Mouse (Mus musculus): ENCODE results near the gene Gpr62. TPM values are rescaled to one million over a fixed set of nuclear protein-coding genes. Genes with fewer than 3 reads are reported as not detected.

The Gpr62 gene
- total and polyA plus RNA-seq, 3 experiments: not detected

GRCm38 (mm10) chr9:106461641-106462429 lies 3.9 kb downstream of the Gpr62 start:
- H3K36me3 ChIP-seq (replicated peaks): no peaks in the 10 kb centered on the region
- DNase-seq (ENCODE audit: low spot score) (no peak), ATAC-seq (ENCODE audit: extremely low read depth, insufficient number of reproducible peaks, low FRiP score, poor library complexity, severe bottlenecking) (no peak)
- H3K27me3 ChIP-seq (ENCODE audit: insufficient read depth, low read length): peaks cover 56% of the 10 kb centered on the region
- TF ChIP-seq POLR2AphosphoS5 (IDR thresholded peaks at IDR 0.05; ENCODE audit: insufficient replicate concordance, low read depth, low read length): no peak
- TF ChIP-seq GATA1 (IDR thresholded peaks at IDR 0.05; ENCODE audit: borderline replicate concordance, low read length): no peak
- no peak for TF ChIP-seq CTCF (IDR thresholded peaks at IDR 0.05; ENCODE audit: low read depth, low read length)
- TF ChIP-seq TAL1 (conservative IDR thresholded peaks at IDR 0.05; ENCODE audit: low read depth, low read length): no peak
- no peak for TF ChIP-seq GATA2 (IDR thresholded peaks at IDR 0.05; ENCODE audit: borderline replicate concordance, low read depth, low read length)
- peaks cover 12% of the 10 kb centered on the region for H3K9me3 ChIP-seq (replicated peaks)
- H3K4me1 ChIP-seq (ENCODE audit: insufficient read depth, low read depth, low read length): no peaks in the 10 kb centered on the region
- no peak overlapping the region for H3K4me3 ChIP-seq (ENCODE audit: low read depth, low read length)

DNA sequence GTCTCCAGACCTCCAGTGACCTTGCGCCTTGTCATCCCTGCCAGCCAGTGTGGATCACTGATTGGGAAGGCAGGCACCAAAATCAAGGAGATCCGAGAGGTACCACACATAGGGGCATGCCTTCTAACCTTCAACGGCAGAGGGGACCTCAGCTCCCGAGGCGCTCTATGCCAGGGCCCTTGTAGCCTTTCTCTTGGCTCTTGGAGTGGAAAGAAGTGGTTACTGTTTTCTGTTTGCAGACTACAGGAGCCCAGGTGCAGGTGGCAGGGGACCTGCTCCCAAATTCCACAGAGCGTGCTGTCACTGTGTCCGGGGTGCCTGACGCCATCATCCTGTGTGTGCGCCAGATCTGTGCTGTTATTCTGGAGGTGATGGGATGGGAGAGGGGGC lies 4.7 kb downstream of the Gpr62 start:
- Histone ChIP-seq H3K4me3 (ENCODE audit: low read depth, low read length) (no peak overlapping the region), H3K9me3 (replicated peaks) (peaks cover 12% of the 10 kb centered on the region), H3K36me3 (replicated peaks) (no peaks in the 10 kb centered on the region), H3K27me3 (ENCODE audit: insufficient read depth, low read length) (peaks cover 64% of the 10 kb centered on the region), H3K4me1 (ENCODE audit: insufficient read depth, low read depth, low read length) (peaks cover 3% of the 10 kb centered on the region; the same call in 1 of the 2 replicates)
- ATAC-seq (ENCODE audit: extremely low read depth, insufficient number of reproducible peaks, low FRiP score, poor library complexity, severe bottlenecking) (no peak), DNase-seq (ENCODE audit: low spot score) (no peak)
- no peak for TF ChIP-seq POLR2AphosphoS5 (IDR thresholded peaks at IDR 0.05; ENCODE audit: insufficient replicate concordance, low read depth, low read length)
- TF ChIP-seq CTCF (IDR thresholded peaks at IDR 0.05; ENCODE audit: low read depth, low read length): no peak
- TF ChIP-seq GATA1 (IDR thresholded peaks at IDR 0.05; ENCODE audit: borderline replicate concordance, low read length): no peak
- no peak for TF ChIP-seq TAL1 (conservative IDR thresholded peaks at IDR 0.05; ENCODE audit: low read depth, low read length)
- no peak for TF ChIP-seq GATA2 (IDR thresholded peaks at IDR 0.05; ENCODE audit: borderline replicate concordance, low read depth, low read length)

GRCm38 (mm10) chr9:106460401-106461025 lies 5.2 kb downstream of the Gpr62 start:
- TF ChIP-seq GATA2 (IDR thresholded peaks at IDR 0.05; ENCODE audit: borderline replicate concordance, low read depth, low read length) (no peak), TAL1 (conservative IDR thresholded peaks at IDR 0.05; ENCODE audit: low read depth, low read length) (no peak), CTCF (IDR thresholded peaks at IDR 0.05; ENCODE audit: low read depth, low read length) (no peak), GATA1 (IDR thresholded peaks at IDR 0.05; ENCODE audit: borderline replicate concordance, low read length) (no peak), POLR2AphosphoS5 (IDR thresholded peaks at IDR 0.05; ENCODE audit: insufficient replicate concordance, low read depth, low read length) (no peak)
- peaks cover 3% of the 10 kb centered on the region; the same call in 1 of the 2 replicates for H3K4me1 ChIP-seq (ENCODE audit: insufficient read depth, low read depth, low read length)
- no peaks in the 10 kb centered on the region for H3K36me3 ChIP-seq (replicated peaks)
- ATAC-seq (ENCODE audit: extremely low read depth, insufficient number of reproducible peaks, low FRiP score, poor library complexity, severe bottlenecking) (no peak), DNase-seq (ENCODE audit: low spot score) (no peak)
- no peak overlapping the region for H3K4me3 ChIP-seq (ENCODE audit: low read depth, low read length)
- H3K9me3 ChIP-seq (replicated peaks): peaks cover 9% of the 10 kb centered on the region
- peaks cover 64% of the 10 kb centered on the region for H3K27me3 ChIP-seq (ENCODE audit: insufficient read depth, low read length)

GRCm38 (mm10) chr9:106459946-106460345 lies 5.8 kb downstream of the Gpr62 start:
- peaks cover 70% of the 10 kb centered on the region for H3K27me3 ChIP-seq (ENCODE audit: insufficient read depth, low read length)
- TF ChIP-seq CTCF (IDR thresholded peaks at IDR 0.05; ENCODE audit: low read depth, low read length) (no peak), GATA2 (IDR thresholded peaks at IDR 0.05; ENCODE audit: borderline replicate concordance, low read depth, low read length) (no peak), POLR2AphosphoS5 (IDR thresholded peaks at IDR 0.05; ENCODE audit: insufficient replicate concordance, low read depth, low read length) (no peak), GATA1 (IDR thresholded peaks at IDR 0.05; ENCODE audit: borderline replicate concordance, low read length) (no peak), TAL1 (conservative IDR thresholded peaks at IDR 0.05; ENCODE audit: low read depth, low read length) (no peak)
- peaks cover 7% of the 10 kb centered on the region for H3K4me1 ChIP-seq (ENCODE audit: insufficient read depth, low read depth, low read length)
- H3K36me3 ChIP-seq (replicated peaks): no peaks in the 10 kb centered on the region
- DNase-seq (ENCODE audit: low spot score): no peak
- ATAC-seq (ENCODE audit: extremely low read depth, insufficient number of reproducible peaks, low FRiP score, poor library complexity, severe bottlenecking): no peak
- peaks cover 4% of the 10 kb centered on the region for H3K9me3 ChIP-seq (replicated peaks)
- H3K4me3 ChIP-seq (ENCODE audit: low read depth, low read length): no peak overlapping the region

DNA sequence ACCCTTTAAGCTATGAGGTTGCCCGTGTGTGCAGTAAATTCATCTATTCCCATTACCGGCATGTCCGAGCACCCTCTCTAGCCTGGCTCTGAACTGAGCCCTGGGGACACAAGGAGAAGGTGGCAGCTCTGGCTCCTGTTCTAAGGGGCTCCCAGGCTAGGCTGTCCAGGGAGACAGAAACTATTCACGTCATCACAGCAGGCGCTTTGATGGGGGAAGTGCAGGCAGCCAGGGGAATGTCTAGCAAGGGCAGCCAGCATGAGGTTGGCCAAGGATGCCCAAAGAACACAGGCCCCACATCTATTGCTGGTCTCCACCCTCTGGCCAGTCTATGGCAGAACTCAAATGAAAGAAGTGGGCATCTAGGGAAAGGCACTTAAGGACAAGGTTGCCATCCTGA lies 7.8 kb downstream of the Gpr62 start:
- Histone ChIP-seq H3K36me3 (replicated peaks) (no peaks in the 10 kb centered on the region), H3K4me3 (ENCODE audit: low read depth, low read length) (no peak overlapping the region)

DNA sequence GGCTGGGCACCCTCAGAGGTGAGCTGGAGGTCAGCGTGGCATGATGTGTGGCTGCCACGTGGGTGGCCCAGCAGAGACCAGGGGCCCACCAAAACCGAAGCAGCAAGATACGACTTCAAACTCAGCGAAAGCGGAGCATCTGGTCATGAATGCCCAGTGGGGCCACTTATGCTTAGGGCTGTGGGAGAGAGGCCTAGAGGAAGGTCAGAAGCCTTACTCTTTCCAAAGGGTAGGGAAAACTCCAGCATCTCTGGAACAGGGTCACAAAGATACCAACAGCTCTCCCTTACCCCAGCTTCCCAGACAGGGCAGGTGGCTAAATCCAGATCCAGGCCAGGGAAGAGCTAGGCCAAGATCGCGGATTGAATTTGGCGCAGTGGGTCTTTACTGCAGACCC lies 8.6 kb downstream of the Gpr62 start:
- no peak for TF ChIP-seq CTCF (IDR thresholded peaks at IDR 0.05; ENCODE audit: low read depth, low read length)
- TF ChIP-seq POLR2AphosphoS5 (IDR thresholded peaks at IDR 0.05; ENCODE audit: insufficient replicate concordance, low read depth, low read length): no peak
- TF ChIP-seq GATA1 (IDR thresholded peaks at IDR 0.05; ENCODE audit: borderline replicate concordance, low read length): no peak
- TF ChIP-seq GATA2 (IDR thresholded peaks at IDR 0.05; ENCODE audit: borderline replicate concordance, low read depth, low read length): no peak
- no peak for TF ChIP-seq TAL1 (conservative IDR thresholded peaks at IDR 0.05; ENCODE audit: low read depth, low read length)
- Histone ChIP-seq H3K4me1 (ENCODE audit: insufficient read depth, low read depth, low read length) (peaks cover 30% of the 10 kb centered on the region), H3K4me3 (ENCODE audit: low read depth, low read length) (no peak overlapping the region), H3K36me3 (replicated peaks) (no peaks in the 10 kb centered on the region), H3K27me3 (ENCODE audit: insufficient read depth, low read length) (peaks cover 84% of the 10 kb centered on the region), H3K9me3 (replicated peaks) (no peaks in the 10 kb centered on the region)
- ATAC-seq (ENCODE audit: extremely low read depth, insufficient number of reproducible peaks, low FRiP score, poor library complexity, severe bottlenecking) (no peak), DNase-seq (ENCODE audit: low spot score) (no peak)

More for the DNA sequence above, 7.8 kb downstream of the Gpr62 start:
- H3K4me1 ChIP-seq (ENCODE audit: insufficient read depth, low read depth, low read length): peaks cover 23% of the 10 kb centered on the region
- TF ChIP-seq POLR2AphosphoS5 (IDR thresholded peaks at IDR 0.05; ENCODE audit: insufficient replicate concordance, low read depth, low read length): no peak
- TF ChIP-seq CTCF (IDR thresholded peaks at IDR 0.05; ENCODE audit: low read depth, low read length): no peak
- no peak for TF ChIP-seq GATA1 (IDR thresholded peaks at IDR 0.05; ENCODE audit: borderline replicate concordance, low read length)
- no peak for TF ChIP-seq TAL1 (conservative IDR thresholded peaks at IDR 0.05; ENCODE audit: low read depth, low read length)
- no peak for TF ChIP-seq GATA2 (IDR thresholded peaks at IDR 0.05; ENCODE audit: borderline replicate concordance, low read depth, low read length)
- ATAC-seq (ENCODE audit: extremely low read depth, insufficient number of reproducible peaks, low FRiP score, poor library complexity, severe bottlenecking) (no peak), DNase-seq (ENCODE audit: low spot score) (no peak)
- no peaks in the 10 kb centered on the region for H3K9me3 ChIP-seq (replicated peaks)
- H3K27me3 ChIP-seq (ENCODE audit: insufficient read depth, low read length): peaks cover 78% of the 10 kb centered on the region

Measured in G1E (cell line).